Mouse (Mus musculus) neural tube, embryonic 13.5 days (tissue): ENCODE data around the gene Vps8. TPM values are rescaled to one million over a fixed set of nuclear protein-coding genes. Genes with fewer than 3 reads are reported as not detected.

Experiments
- ATAC-seq: fragments of 200-750 bp; cut with Nextera tagmentation; 2 replicates; pipeline ENCODE4 v1.8.0; 2017; ENCODE audit warnings: low read depth, mild to moderate bottlenecking, moderate TSS enrichment, moderate library complexity
- H3K27ac ChIP-seq: fragments of 300-500 bp; sonication (generic); replicated peaks from 2 replicates; pipeline ENCODE4 v1.5.1; 2015; ENCODE audit warnings: moderate library complexity, mild to moderate bottlenecking, inconsistent platforms
- H3K27me3 ChIP-seq: fragments of 300-500 bp; sonication (generic); 2 replicates; pipeline ENCODE4 v1.6.1; 2015; ENCODE audit warnings: mild to moderate bottlenecking, inconsistent platforms
- H3K36me3 ChIP-seq: fragments of 300-500 bp; sonication (generic); 2 replicates; pipeline ENCODE4 v1.6.1; 2015; ENCODE audit warnings: mild to moderate bottlenecking, inconsistent platforms
- H3K4me1 ChIP-seq: fragments of 300-500 bp; sonication (generic); replicated peaks from 2 replicates; pipeline ENCODE4 v1.6.1; 2015; ENCODE audit warnings: inconsistent platforms
- H3K4me2 ChIP-seq: fragments of 300-500 bp; sonication (generic); 2 replicates; pipeline ENCODE4 v1.6.1; 2015; ENCODE audit warnings: inconsistent platforms, mild to moderate bottlenecking, moderate library complexity
- H3K4me3 ChIP-seq: fragments of 300-500 bp; sonication (generic); 2 replicates; pipeline ENCODE4 v1.5.1; 2015; ENCODE audit warnings: mild to moderate bottlenecking, inconsistent platforms
- H3K9ac ChIP-seq: fragments of 300-500 bp; sonication (generic); 2 replicates; pipeline ENCODE4 v1.6.1; 2015; ENCODE audit warnings: moderate library complexity, mild to moderate bottlenecking, inconsistent platforms
- H3K9me3 ChIP-seq: fragments of 300-500 bp; sonication (generic); 2 replicates; pipeline ENCODE4 v1.6.1; 2016; ENCODE audit warnings: inconsistent platforms
- WGBS: fragments of 180-500 bp; shearing (Covaris S2); methylation state at CpG from one replicate; pipeline ENCODE4 v1.1.7; 2015; 5-methylcytosine and 5-hydroxymethylcytosine counted together
- polyA plus RNA-seq: library from polyadenylated mRNA; unstranded; fragments of >200 nt; fragmentation: Nextera tagmentation; extraction: Ambion mirVana; gene quantifications from 2 replicates; pipeline ENCODE4 v1.2.1, GENCODE M21; 2015

The Vps8 gene
- 26.7 and 26.9 TPM in 2 replicates for polyA plus RNA-seq

DNA sequence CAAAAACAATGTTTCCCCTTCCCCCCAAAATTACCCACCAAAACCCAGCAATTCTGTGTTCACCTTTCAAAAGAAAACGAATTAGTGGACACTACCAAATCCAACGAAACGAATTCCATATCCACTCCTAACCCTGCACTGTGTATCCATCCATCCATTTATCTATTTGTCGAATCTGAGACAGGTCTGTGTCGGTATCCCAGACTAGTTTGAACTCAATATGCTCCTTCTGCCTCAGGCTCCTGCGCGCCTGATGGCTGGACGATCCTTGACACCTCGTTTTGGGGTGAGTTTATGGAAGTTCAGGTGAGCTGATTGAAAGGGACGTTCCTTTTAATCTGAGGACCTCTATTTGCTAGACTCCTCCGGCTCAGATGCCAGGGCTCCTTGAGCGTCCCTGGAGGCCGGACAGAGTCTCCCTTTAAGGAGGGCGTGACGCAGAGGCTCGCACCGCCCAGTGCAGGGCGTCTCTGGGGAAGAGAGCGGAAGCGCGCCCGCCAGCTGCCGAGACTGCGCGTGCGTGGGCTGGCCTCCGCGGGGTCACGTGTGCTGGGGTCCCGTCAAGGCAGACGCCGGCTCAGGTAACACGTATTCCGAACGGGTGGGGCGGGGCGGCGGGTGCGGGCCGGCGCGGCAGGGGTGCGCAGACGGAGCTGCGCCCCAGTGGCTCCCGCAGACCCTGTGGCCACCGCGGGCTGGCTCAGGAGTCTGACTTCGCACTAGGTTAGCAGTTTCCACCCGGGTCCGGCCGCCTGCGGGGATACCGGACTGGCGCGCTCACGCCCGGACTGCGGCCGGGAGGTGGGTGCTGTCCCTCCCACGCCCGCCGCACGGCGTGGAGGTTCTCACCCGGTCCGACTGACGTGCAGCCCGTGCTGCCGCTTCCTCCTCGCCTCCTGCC, at the start of gene Vps8:
Vps8 (plus strand) TSS at position 474 of the 901 bp plus-strand sequence.
- no peaks in the 10 kb centered on the region for H3K27me3 ChIP-seq
- H3K4me1 ChIP-seq, result peaks cover 13% of the 10 kb centered on the region
- peak; percentile 97 for ATAC-seq
- no peaks in the 10 kb centered on the region for H3K9me3 ChIP-seq
- H3K36me3 ChIP-seq, result no peaks in the 10 kb centered on the region
- peak within 1 kb of the TSS; percentile 94 for H3K4me2 ChIP-seq
- H3K9ac ChIP-seq, result peak within 1 kb of the TSS; percentile 95
- peak within 1 kb of the TSS; percentile 76 for H3K27ac ChIP-seq
- under 1% methylated on average over 68 of the region's 71 CpGs for WGBS
- H3K4me3 ChIP-seq, result peak within 1 kb of the TSS; percentile 91

DNA sequence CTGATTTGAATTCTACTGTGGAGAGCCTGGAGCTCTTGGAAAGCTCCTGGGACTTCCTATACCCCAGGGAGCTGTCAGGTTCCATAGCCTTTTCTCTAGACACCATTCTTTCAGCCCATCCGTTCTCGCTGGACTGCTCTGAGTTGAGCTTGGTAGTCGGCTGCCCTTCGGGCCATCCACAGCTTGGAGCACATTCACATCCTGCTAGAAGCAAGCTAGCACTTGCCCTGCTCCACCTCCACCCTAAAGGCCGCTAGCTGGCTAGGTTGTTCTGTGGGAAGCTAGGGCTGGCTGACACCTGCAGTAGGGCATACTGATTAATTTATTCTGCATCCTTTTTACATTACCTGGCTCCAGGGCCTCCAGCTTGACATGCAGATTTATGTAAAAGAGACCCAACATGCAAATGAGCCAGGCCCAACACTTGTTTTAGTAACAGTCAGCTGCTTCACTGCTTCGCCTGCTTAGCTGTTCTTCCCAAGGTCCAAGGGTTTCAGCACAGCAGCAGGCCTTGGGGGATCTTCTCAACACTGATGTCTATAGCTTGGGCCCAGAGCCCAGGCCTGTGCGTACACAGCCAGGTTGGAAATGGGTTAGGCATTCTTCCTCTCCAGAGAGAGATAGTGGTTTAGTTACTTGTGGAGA, 49.5 kb upstream of the Vps8 start:
- Histone ChIP-seq H3K36me3 (no peaks in the 10 kb centered on the region), H3K4me3 (no peak overlapping the region), H3K4me2 (no peak overlapping the region), H3K4me1 (peaks cover 17% of the 10 kb centered on the region), H3K27me3 (peaks cover 3% of the 10 kb centered on the region; the same call in 1 of the 2 replicates), H3K9ac (no peak overlapping the region), H3K9me3 (no peaks in the 10 kb centered on the region), H3K27ac (0 out of 2 replicates have a peak overlapping the region, but pooled peaks have one; percentile 20)
- WGBS, result 38% methylated on average over 7 of the region's 7 CpGs
- no peak for ATAC-seq

DNA sequence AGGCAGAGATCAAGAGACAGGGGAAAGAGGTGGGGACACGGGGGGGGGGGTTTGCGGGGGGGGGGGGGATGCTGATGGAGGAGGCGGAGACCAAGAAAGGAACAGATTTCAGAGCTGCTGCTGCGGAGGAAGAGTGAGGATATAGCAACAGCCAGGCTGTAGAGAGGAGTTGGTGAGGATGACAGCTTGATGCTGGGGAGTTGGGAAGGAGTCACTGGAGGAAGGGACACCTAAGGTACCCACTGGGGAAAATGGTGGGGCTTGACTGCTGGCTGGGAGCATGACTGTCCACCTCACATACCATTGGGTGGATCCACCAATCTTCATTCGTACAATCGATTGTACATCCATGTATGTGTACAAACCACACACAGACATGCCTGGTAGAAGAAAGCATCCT, 48.9 kb upstream of the Vps8 start:
- Histone ChIP-seq H3K4me3 (no peak overlapping the region), H3K9ac (no peak overlapping the region), H3K4me1 (peaks cover 17% of the 10 kb centered on the region), H3K9me3 (no peaks in the 10 kb centered on the region), H3K27ac (no peak overlapping the region), H3K36me3 (no peaks in the 10 kb centered on the region), H3K27me3 (peaks cover 3% of the 10 kb centered on the region; the same call in 1 of the 2 replicates), H3K4me2 (no peak overlapping the region)
- no peak for ATAC-seq
- 92% methylated on average over 4 of the region's 6 CpGs for WGBS

- Histone ChIP-seq H3K4me2 (no peak overlapping the region), H3K4me1 (peaks cover 17% of the 10 kb centered on the region), H3K27ac (no peak overlapping the region), H3K9me3 (no peaks in the 10 kb centered on the region), H3K27me3 (peaks cover 3% of the 10 kb centered on the region; the same call in 1 of the 2 replicates), H3K36me3 (no peaks in the 10 kb centered on the region), H3K4me3 (no peak overlapping the region), H3K9ac (no peak overlapping the region)
- no peak for ATAC-seq
- WGBS, result 86% methylated on average over 8 of the region's 8 CpGs
Measured at GRCm38 (mm10) chr16:21375147-21375546, 47.8 kb upstream of the Vps8 start.

DNA sequence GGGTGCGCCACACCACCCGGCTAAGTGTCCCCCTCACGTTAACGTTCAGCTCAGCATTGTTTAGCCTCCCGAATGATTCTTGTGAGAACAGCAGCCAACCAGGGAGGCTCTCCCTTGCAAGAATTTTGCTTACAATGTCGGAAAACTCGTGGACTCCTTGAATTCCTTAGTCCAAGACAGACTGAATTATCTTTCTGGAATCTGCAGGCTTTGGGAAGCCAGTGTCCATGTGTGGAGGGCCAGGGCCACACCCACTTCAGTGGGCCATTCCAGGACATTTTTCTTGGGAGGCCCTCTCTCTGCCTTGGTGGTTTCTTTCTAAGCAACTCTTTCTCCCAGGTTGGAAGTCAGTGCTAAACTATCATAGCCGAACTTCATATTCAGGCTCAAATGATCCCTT, 46.6 kb upstream of the Vps8 start:
- H3K27ac ChIP-seq, result no peak overlapping the region
- peaks cover 3% of the 10 kb centered on the region; the same call in 1 of the 2 replicates for H3K27me3 ChIP-seq
- no peak for ATAC-seq
- no peaks in the 10 kb centered on the region for H3K9me3 ChIP-seq
- H3K4me3 ChIP-seq, result no peak overlapping the region
- no peak overlapping the region for H3K9ac ChIP-seq
- WGBS, result 88% methylated on average over 8 of the region's 8 CpGs
- H3K4me1 ChIP-seq, result peaks cover 17% of the 10 kb centered on the region
- no peaks in the 10 kb centered on the region for H3K36me3 ChIP-seq
- no peak overlapping the region for H3K4me2 ChIP-seq

DNA sequence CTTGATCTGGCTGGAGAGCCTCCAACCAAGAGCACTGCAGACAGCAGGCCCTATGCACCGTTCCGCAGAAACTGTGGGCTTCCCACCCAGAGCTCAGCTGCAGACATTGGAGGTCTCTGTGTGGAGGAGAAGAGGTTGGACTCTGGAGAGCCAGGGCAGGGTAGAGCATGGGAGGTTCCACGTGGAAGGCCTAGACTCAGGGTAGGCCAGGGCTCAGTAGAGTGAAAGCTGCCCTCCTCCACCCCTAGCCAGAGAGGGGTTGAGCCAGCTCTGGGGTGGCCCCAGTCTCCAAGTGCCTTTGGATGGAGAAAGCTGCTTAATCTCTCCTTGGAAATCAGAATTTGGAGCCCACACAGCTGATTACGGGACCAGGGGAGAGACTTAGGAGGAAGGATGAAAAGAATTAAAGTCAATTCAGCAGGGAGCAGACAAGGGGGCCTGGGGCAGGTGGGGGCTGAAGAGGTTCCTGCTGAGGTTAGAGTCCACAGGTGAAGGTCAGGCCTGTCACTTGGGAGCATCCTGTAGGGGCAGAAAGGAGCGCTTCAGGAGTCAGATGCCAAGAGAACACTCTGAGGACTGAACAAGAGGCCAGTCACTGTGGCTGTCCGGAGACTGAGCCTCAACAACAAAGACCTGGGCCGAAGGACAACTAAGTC, 45.8 kb upstream of the Vps8 start:
- Histone ChIP-seq H3K4me1 (peaks cover 17% of the 10 kb centered on the region), H3K9ac (no peak overlapping the region), H3K4me2 (no peak overlapping the region), H3K9me3 (no peaks in the 10 kb centered on the region), H3K36me3 (no peaks in the 10 kb centered on the region), H3K27me3 (peaks cover 3% of the 10 kb centered on the region; the same call in 1 of the 2 replicates), H3K4me3 (no peak overlapping the region), H3K27ac (no peak overlapping the region)
- no peak for ATAC-seq
- 53% methylated on average over 7 of the region's 7 CpGs for WGBS

DNA sequence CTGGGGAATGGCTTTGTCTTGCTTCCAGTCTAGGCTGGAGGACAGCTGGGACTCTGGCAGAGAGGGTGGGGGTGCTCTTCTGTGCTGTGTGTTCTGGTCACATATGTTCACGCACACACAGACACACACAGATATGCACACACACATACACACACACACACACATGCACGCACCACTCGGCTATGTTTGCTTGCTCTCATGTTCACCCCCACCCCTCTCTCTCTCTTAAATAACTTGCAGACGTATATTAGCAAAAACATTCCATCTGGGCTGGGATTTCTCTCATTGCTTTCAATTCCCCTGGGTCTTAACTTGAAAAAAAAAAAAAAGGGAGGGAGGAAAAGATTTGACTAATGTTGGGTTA, 45.3 kb upstream of the Vps8 start:
- Histone ChIP-seq H3K4me3 (no peak overlapping the region), H3K27ac (no peak overlapping the region), H3K4me2 (no peak overlapping the region), H3K9ac (no peak overlapping the region), H3K9me3 (no peaks in the 10 kb centered on the region), H3K36me3 (no peaks in the 10 kb centered on the region), H3K27me3 (peaks cover 3% of the 10 kb centered on the region; the same call in 1 of the 2 replicates), H3K4me1 (peaks cover 17% of the 10 kb centered on the region)
- WGBS, result 40% methylated on average over 4 of the region's 4 CpGs
- no peak for ATAC-seq

DNA sequence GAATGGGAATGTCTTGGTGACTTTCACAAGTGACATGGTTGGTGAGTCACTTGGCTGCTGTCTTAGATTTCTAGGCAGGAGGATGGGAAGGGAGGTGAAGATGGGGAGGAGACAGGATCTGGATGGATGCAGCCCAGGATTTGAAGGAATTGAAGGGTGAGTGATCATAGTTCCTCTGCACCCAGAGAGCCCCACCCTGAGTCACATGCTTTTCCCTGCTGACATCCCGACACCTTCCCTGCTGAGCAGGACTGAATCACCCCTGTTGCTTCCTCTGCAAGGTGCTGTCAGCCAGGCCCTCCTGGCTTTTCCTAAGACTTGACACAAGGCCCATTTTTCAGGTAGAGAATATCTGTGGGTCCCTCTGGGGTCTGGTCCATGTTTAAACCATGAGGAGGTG, 41.4 kb upstream of the Vps8 start:
- Histone ChIP-seq H3K4me1 (peaks cover 12% of the 10 kb centered on the region), H3K9ac (no peak overlapping the region), H3K4me3 (no peak overlapping the region), H3K9me3 (no peaks in the 10 kb centered on the region), H3K4me2 (no peak overlapping the region), H3K27ac (no peak overlapping the region), H3K27me3 (peaks cover 3% of the 10 kb centered on the region; the same call in 1 of the 2 replicates), H3K36me3 (no peaks in the 10 kb centered on the region)
- ATAC-seq, result no peak
- 79% methylated on average over 1 of the region's 1 CpGs for WGBS

DNA sequence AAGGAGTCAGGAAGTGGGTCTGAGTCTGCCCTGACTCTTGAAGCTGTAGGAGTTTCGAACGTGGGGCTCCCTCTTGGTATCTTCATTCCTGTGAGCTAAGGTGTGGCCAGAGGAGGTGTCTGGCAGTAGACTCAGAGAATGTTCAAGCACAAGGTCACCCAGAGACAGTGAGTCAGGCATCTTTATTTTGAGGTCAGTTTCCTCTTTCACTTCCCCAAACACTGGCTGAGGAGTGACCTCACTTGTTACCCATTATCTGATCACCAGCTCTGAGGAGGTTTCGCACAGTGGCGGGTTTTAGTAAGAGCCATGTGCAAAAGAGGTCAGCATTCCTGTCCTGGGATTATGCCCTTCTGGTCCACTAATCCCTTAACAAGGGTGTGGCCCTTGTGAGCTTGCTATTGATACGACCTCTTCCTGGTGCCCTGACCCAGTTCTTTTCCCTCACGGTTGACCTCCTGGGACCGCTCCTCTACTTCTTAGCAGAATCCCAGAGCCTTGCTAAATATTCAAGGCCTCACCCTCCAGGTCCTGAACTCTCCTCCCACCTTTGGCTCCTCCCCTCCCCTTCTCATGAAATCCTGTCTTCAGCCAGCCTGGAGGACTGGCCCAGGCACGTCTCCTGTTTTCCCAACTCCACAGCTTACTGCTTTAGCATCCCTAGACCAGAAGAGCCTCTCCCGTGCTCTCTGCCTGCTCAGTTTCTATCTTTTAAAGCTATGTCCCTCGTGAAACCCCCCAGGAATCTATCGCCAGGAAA, 40.6 kb upstream of the Vps8 start:
- Histone ChIP-seq H3K4me2 (no peak overlapping the region), H3K27me3 (peaks cover 3% of the 10 kb centered on the region; the same call in 1 of the 2 replicates), H3K9ac (no peak overlapping the region), H3K36me3 (no peaks in the 10 kb centered on the region), H3K4me3 (no peak overlapping the region), H3K9me3 (no peaks in the 10 kb centered on the region), H3K4me1 (peaks cover 13% of the 10 kb centered on the region), H3K27ac (no peak overlapping the region)
- 49% methylated on average over 11 of the region's 11 CpGs for WGBS
- no peak for ATAC-seq

- Histone ChIP-seq H3K27me3 (no peaks in the 10 kb centered on the region), H3K4me3 (no peak overlapping the region), H3K9me3 (no peaks in the 10 kb centered on the region), H3K9ac (no peak overlapping the region), H3K36me3 (no peaks in the 10 kb centered on the region), H3K4me1 (peaks cover 22% of the 10 kb centered on the region), H3K27ac (no peak overlapping the region), H3K4me2 (no peak overlapping the region)
- 67% methylated on average over 14 of the region's 14 CpGs for WGBS
- no peak for ATAC-seq
Measured at GRCm38 (mm10) chr16:21385926-21386881, 36.7 kb upstream of the Vps8 start.

DNA sequence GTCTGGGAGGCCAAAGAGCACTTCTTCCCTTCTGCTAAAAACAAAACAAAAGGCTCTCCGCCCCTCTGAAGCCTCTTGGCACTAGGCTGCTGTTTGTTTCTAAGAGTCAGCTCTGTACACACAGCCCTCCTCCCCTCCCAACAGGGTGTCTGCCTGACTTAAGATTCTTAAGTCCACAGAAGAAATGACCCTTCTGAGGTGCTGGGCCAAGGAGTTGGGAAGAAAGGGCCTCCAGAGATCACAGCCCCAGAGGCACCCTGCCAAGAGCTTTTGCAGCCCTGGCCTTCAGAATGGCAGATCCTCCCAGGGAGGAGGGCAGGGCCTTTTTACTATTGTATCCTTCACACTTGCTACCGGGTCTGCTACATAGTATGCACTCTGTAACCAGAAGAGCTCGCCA, 33.6 kb upstream of the Vps8 start:
- H3K4me3 ChIP-seq, result no peak overlapping the region
- 30% methylated on average over 3 of the region's 3 CpGs for WGBS
- H3K36me3 ChIP-seq, result no peaks in the 10 kb centered on the region
- no peak overlapping the region for H3K9ac ChIP-seq
- H3K4me2 ChIP-seq, result no peak overlapping the region
- no peak for ATAC-seq
- H3K4me1 ChIP-seq, result peaks cover 28% of the 10 kb centered on the region
- H3K9me3 ChIP-seq, result no peaks in the 10 kb centered on the region
- H3K27ac ChIP-seq, result no peak overlapping the region
- no peaks in the 10 kb centered on the region for H3K27me3 ChIP-seq
